Comparison of ENCODE assay signal across 18 mouse cellular contexts in the genomic region with DNA sequence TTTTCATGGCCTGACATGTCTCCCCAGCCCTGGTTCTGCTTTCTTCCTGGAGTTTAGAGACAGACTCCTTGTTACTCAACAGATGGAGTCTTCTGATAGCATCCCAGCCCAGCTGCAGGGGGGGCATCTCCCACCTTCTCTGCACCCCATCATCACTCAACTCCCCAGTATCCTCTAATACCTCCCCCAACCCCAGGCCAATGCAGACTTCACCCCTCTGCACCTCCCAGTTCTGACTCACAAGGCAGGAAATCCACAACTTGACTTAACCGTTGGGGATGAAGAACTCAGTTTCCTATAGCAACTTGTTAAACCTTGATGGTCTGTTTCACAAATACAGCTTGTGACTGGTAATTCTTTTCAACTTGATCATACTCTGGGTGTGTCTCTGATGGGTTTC.
"Had no signal": no experiment of that assay in that cellular context is flagged by ENCODE, and none has a peak within 500 bp of the region (broad histone marks: within the 10 kb centered on the region; RNA-seq: fewer than 3 reads in every experiment).

No protein-coding gene starts in this region.

- H3K27ac ChIP-seq: kidney, embryonic 15.5 days; left cerebral cortex, adult 2 months; liver, embryonic 13.5 days; midbrain, embryonic 12.5 days; midbrain, embryonic 15.5 days; stomach, embryonic 15.5 days had no signal

- H3K4me2 ChIP-seq: kidney, embryonic 15.5 days; liver, embryonic 13.5 days; midbrain, embryonic 12.5 days; midbrain, embryonic 15.5 days; stomach, embryonic 15.5 days had no signal

- H3K27me3 ChIP-seq: kidney, embryonic 15.5 days; liver, embryonic 13.5 days; midbrain, embryonic 12.5 days; midbrain, embryonic 15.5 days; stomach, embryonic 15.5 days had no signal

- H3K9me3 ChIP-seq: kidney, embryonic 15.5 days; liver, embryonic 13.5 days; midbrain, embryonic 12.5 days; midbrain, embryonic 15.5 days; stomach, embryonic 15.5 days had no signal

- H3K9ac ChIP-seq: kidney, embryonic 15.5 days; liver, embryonic 13.5 days; midbrain, embryonic 12.5 days; midbrain, embryonic 15.5 days; stomach, embryonic 15.5 days had no signal

- ATAC-seq: midbrain, embryonic 15.5 days had no signal

- DNase-seq: kidney, adult 11 months; kidney, adult 8-10 months; kidney, postnatal 10 days; kidney, postnatal 36 days; layer of hippocampus, postnatal 36 days; liver, embryonic 13.5 days; lung, adult 2 months; lung, postnatal 14 days; lung, postnatal 4 days; right cerebral cortex, postnatal 25 days; spleen, adult 18-20 months; thymus, adult 18-20 months; thymus, postnatal 36 days had no signal

- H3K4me1 ChIP-seq: kidney, embryonic 15.5 days; midbrain, embryonic 15.5 days; stomach, embryonic 15.5 days had no signal

- H3K4me3 ChIP-seq: kidney, embryonic 15.5 days; left cerebral cortex, adult 2 months; liver, embryonic 13.5 days; midbrain, embryonic 12.5 days; midbrain, embryonic 15.5 days; stomach, embryonic 15.5 days had no signal

- H3K36me3 ChIP-seq: kidney, embryonic 15.5 days; liver, embryonic 13.5 days; midbrain, embryonic 12.5 days; midbrain, embryonic 15.5 days; stomach, embryonic 15.5 days had no signal
